Mouse (Mus musculus) lung, adult 2 months (tissue): ENCODE measurements at regions not wholly inside any gene's neighbourhood (a gene's known extent, or its start where the extent isn't known, plus 50 kb on each side); places are given as distances from the start of the nearest gene placed in this dataset.

Experiments used
- CTCF ChIP-seq: fragments of 200-500 bp; IDR thresholded peaks from 2 replicates; pipeline ENCODE4 v1.5.1; 2011; ENCODE audit warnings: mild to moderate bottlenecking, low read length, control low read depth; ENCODE audit not compliant: insufficient read depth
- POLR2A ChIP-seq: fragments of 200-500 bp; IDR thresholded peaks from 2 replicates; pipeline ENCODE4 v1.6.1; 2011; ENCODE audit warnings: low read depth, mild to moderate bottlenecking, control low read depth, low read length, borderline replicate concordance; ENCODE audit errors: extremely low read depth

DNA sequence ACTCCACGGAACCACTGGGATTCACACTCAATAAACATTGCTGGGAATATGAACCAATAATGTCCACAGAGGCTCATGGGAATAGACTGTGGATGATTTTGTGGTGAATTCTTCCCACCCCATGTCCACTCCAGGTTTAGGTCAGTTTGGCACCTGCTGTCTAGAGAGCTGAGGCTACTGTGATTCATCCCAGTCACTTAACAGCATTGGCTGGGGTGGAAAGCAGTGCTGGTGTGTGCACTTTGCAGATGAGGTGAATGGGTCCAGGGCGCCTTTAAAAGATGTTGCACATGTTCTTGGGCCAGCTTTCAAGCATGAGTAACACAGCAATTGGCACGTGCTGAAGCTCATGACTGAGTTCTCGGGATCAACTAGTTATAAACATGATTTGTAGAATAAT, 176.7 kb downstream of the Fndc1 start:
- TF ChIP-seq CTCF (no peak), POLR2A (no peak)
